Mouse (Mus musculus): ENCODE data around the gene Klra3.
"Not testable (repeated sequence)": the region's sequence is repeated elsewhere in the genome, so short reads cannot be mapped to it uniquely, and the experiment has no call there.

Gene Klra3

DNA sequence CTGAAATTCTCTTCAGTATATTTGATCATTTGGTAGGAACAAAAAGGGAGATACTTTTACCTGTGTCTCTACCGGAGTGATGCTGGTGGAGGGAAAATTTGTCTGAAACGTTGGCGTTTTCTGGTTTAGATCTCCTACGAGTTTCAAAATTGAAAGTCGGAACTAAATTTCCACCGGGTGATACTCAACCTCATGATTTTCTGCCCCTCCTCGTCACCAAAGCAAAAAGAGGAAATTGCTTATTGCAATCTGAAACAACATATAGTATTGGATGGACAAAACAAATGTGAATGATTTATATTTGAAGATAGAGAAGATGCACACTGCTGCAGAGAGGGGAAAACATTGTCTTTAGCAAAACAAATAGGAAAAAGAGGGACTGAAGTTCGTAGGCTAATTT, at the start of gene Klra3:
Klra3 (minus strand) TSS at position 164 of the 400 bp plus-strand sequence.
- CTCF ChIA-PET, result no interaction called here

DNA sequence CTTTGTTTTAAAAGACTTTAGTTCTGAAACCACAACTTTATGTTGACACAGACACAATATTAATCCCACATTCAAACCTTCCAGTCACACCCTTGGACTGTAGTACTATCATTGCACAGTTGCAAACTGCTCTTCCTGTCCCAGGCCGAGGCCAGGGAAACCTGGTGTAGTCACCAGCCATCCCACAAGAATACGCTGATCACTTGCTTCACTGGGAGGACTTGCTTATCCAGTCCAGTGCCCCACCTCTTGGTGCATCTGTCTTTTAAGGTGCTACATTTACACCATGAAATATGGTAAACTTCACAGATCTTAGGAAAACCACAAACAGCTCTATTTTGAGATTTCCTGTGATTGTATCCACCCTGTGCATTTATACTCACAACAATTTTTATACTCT, 49.4 kb upstream of the Klra3 start, which contains the start of gene Klra1:
Klra1 (minus strand) TSS at position 125 of the 400 bp plus-strand sequence.
- CTCF ChIA-PET, result no interaction called here

DNA sequence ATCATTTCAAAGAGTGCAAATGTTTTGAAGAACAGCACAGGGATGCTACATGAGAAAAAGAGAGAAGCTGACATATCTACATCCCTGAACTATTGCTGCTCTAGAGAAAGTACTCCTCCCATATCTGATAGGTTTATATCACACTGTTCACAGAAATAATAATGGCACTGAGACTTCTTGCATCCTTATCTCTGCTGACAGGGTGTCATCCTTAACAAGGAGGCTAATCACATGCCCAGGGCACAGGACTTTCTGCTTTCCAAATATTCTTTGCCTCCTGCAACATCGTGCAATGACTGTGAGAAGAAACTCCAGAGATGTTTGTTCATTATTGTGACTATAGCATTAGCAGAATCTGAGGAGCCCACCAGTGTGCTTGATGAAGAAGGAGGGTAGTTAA, 48.4 kb upstream of the Klra3 start:
- CTCF ChIA-PET, result no interaction called here

DNA sequence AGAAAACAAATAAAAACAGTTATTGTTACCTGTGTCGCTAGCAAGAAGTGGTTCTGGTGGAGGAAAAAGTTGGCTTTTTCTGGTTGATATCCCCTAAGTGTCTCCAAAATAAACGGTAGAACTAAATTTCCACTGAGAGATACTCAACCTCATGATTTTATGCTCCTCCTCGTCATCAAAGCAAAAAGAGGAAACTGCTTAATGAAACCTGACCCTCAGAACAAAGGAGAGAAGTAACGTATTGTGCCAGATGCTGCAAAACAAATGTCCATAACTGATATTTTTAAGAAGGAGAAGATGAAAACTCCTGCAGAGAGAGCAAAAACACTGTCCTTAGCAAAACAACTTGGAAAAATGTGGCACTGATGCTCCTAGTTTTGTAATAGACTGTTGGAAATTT, 45.0 kb upstream of the Klra3 start:
- CTCF ChIA-PET, result no interaction called here

DNA sequence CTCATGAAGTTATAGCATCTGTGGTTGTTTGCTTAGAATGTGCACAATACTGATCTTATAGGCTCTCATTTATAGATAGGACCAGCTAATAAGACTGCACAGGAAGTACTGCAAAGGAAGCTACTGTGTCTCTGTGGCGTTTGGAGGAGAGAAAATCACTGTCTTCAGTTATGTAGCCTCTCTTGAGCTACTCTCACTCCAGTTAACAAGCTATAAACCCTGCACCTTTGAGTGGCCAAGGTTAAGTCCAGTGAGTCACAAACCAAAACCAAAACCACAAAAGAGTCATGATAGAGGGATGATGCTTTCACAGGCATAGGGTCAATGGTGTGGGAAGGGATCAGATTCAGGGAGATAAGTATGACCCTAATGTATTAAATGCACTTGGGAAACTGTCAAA, 8.0 kb upstream of the Klra3 start:
- CTCF ChIA-PET, result not testable (repeated sequence)

DNA sequence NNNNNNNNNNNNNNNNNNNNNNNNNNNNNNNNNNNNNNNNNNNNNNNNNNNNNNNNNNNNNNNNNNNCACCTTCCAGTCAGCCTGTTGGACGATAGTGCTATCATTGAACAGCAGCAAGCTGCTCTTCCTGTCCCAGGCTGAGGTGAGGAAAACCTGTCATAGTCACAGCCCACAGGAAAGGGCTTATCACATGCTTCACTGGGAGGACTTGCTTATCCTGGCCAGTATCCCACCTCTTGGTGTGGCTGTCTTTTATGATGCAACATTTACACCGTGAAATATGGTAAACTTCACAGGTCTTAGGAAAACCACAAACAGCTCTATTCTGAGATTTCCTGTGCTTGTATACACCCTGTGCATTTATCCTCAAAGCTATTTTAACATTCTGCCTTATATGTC, 4.6 kb upstream of the Klra3 start:
- CTCF ChIA-PET, result not testable (repeated sequence)

DNA sequence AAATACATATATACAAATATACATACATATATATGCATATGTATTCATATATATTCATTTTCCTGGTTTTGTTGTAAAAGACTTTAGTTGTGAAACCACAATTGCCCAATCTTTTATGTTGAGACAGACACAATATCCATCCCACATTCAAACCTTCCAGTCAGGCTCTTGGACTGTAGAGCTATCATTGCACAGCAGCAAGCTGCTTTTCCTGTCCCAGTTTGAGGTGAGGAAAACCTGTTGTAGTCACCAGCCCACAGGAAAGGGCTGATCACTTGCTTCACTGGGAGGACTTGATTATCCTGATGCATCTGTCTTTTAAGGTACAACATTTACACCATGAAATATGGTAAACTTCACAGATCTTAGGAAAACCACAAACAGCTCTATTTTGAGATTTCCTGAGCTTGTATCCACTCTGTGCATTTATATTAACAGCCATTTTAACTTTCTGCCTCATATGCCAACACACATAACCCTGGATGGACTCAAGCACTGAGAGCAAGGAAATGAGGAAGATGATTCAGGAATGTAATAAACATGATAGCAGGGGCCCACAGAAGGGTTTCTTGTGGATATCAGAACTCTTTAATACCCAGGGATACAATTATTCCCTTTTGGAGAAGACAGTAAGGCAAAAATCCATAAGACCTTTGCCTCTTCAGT, 49.3 kb downstream of the Klra3 start:
- CTCF ChIA-PET, result no interaction called here

DNA sequence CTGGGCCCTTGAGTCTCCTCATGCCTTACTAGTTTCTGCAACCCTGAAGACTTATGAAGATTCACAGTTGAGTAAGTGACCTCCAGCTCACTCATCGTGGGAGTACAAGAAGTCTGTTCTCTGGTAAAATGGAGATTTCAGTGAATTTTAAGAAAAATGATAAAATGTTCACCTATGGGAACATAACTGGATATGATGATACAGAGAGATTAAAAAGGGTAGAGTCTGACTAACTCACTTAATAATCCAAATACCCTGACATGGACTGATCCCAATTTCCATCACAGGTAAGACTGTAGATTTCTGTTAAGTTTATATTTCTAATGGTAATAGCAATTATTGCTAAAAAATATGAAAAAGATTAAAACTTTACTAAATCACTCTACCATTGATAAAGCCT, 55.5 kb downstream of the Klra3 start, which contains the start of gene Klra10:
Klra10 (minus strand) TSS at position 101 of the 400 bp plus-strand sequence.
- CTCF ChIA-PET, result not testable (repeated sequence)

Measured in spleen, embryonic (tissue).